Mouse (Mus musculus) G1E-ER4 (cell line): ENCODE results near the gene Cdh19. TPM values are rescaled to one million over a fixed set of nuclear protein-coding genes. Genes with fewer than 3 reads are reported as not detected.

Experiments
- GATA1 ChIP-seq: IDR thresholded peaks from one replicate; pipeline ENCODE4 v1.8.0; 2012; ENCODE audit warnings: low read length, inconsistent platforms
- polyA plus RNA-seq: library from polyadenylated mRNA; stranded (reverse); fragments of >175 nt; gene quantifications from 2 replicates; pipeline ENCODE4 v1.2.3, GENCODE M21; 2012

The Cdh19 gene
- polyA plus RNA-seq: not detected in 2 replicates

GRCm38 (mm10) chr1:110977484-110977883 is at the start of gene Cdh19:
Cdh19 (minus strand) TSS chr1:110977584.
- TF ChIP-seq GATA1: no peak

GRCm38 (mm10) chr1:111020434-111021060 is 43.2 kb upstream of the Cdh19 start:
- TF ChIP-seq GATA1: no peak

- TF ChIP-seq GATA1: no peak
These were observed 40.3 kb upstream of the Cdh19 start for GRCm38 (mm10) chr1:111017640-111018039.

DNA sequence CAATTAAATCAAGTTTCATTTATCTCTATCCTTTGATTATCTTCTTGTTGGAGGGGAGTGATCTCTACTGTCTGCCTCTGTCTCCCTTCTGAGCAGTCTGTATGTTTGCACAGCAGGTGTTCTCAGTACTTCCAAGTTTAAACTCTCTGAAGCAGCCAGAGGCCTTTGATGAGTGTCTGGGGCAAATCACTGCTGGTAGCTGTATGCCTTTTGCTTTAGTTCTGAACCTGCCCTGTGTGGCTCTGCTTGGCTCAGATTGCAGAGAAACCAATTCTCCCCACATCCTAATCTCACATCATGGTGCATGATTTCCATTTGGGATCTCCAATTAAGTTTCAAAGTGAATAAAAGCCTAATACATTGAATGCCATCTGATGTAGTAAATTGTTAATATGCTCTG is 12.4 kb upstream of the Cdh19 start:
- no peak for TF ChIP-seq GATA1

GRCm38 (mm10) chr1:110969201-110969600 is 8.2 kb downstream of the Cdh19 start:
- no peak for TF ChIP-seq GATA1

DNA sequence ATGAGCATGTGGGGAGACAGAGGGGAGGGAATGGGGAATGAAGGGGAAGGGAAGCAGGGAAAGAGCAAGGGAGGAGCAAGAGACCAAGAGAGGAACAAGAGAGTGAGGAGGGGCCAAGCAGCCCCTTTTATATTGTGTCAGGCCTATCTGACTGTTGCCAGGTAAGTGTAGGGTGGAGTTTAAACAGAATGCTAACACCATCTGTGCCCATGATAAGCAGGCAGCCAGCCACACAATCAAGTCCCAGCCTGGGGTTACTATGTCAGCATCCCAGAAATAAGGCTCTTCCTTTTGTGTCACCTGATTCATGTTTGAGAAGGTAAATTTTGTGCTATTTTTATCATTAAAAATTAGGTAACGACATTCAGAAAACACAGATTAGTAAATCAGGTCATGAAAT is 67.6 kb downstream of the Cdh19 start:
- no peak for TF ChIP-seq GATA1

- no peak for TF ChIP-seq GATA1
These were observed 68.2 kb downstream of the Cdh19 start for GRCm38 (mm10) chr1:110909218-110909617.

DNA sequence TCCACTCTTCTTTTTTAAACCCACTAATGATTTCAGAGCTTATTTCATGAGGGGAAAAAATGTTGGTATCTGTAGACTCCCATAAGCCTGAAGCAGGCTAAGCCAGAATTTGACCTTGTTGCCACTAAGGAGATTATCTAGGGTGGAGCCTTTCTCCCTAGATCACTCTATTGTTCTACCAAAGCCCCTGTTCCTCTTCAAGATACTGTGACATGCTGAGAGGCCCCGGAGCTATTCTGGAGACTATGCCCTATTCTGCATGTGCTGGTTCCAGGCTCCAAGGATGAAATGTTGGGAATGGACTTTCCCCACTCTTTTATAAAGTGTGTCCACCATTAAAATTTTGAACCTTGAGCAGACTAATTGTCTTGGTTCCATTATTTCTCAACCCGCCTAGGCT is 73.1 kb downstream of the Cdh19 start:
- no peak for TF ChIP-seq GATA1
